Mouse (Mus musculus): ENCODE results near the gene Ankrd28. TPM values are rescaled to one million over a fixed set of nuclear protein-coding genes. Genes with fewer than 3 reads are reported as not detected.
"Not testable (repeated sequence)": the region's sequence is repeated elsewhere in the genome, so short reads cannot be mapped to it uniquely, and the experiment has no call there.

Ankrd28 gene
- total RNA-seq (2021): 10 to 100 TPM; 47.4 to 53.5 TPM
- long read RNA-seq, experiment 1, full-length matches to known transcripts: 8 of 19 reads
- long read RNA-seq, experiment 1, partial matches to known transcripts: 2 of 19 reads
- long read RNA-seq, experiment 1, other reads (novel, unspliced or antisense): 9 of 19 reads
- long read RNA-seq, experiment 2, full-length matches to known transcripts: 3 of 11 reads
- long read RNA-seq, experiment 2, partial matches to known transcripts: 2 of 11 reads
- long read RNA-seq, experiment 2, other reads (novel, unspliced or antisense): 6 of 11 reads

- peak; percentile 91 to 96 for DNase-seq (ENCODE audit: low spot score in 2 of 2)
Measured at GRCm38 (mm10) chr14:31830571-31831369, at the start of gene Ankrd28. Gene Ankrd28, minus strand, starts transcription at chr14:31830651.

- no peak for DNase-seq (ENCODE audit: low spot score in 2 of 2)
Measured at GRCm38 (mm10) chr14:31879456-31879855, 49.0 kb upstream of the Ankrd28 start.

- no peak for DNase-seq (ENCODE audit: low spot score in 2 of 2)
Measured at GRCm38 (mm10) chr14:31872130-31872529, 41.7 kb upstream of the Ankrd28 start.

GRCm38 (mm10) chr14:31870436-31870835 lies 40.0 kb upstream of the Ankrd28 start:
- DNase-seq (ENCODE audit: low spot score in 2 of 2): no peak

- DNase-seq (ENCODE audit: low spot score in 2 of 2): no peak
Measured at GRCm38 (mm10) chr14:31868591-31868990, 38.1 kb upstream of the Ankrd28 start.

- DNase-seq (ENCODE audit: low spot score in 2 of 2): not testable (repeated sequence)
Measured at GRCm38 (mm10) chr14:31866366-31866765, 35.9 kb upstream of the Ankrd28 start.

GRCm38 (mm10) chr14:31858679-31859078 lies 28.2 kb upstream of the Ankrd28 start:
- DNase-seq (ENCODE audit: low spot score in 2 of 2): no peak

GRCm38 (mm10) chr14:31857096-31857975 lies 26.9 kb upstream of the Ankrd28 start:
- DNase-seq (ENCODE audit: low spot score in 2 of 2): peak; percentile 56 to 62

- DNase-seq (ENCODE audit: low spot score in 2 of 2): peak; percentile 30 to 44
Measured at GRCm38 (mm10) chr14:31856007-31856406, 25.6 kb upstream of the Ankrd28 start.

GRCm38 (mm10) chr14:31854667-31855066 lies 24.2 kb upstream of the Ankrd28 start:
- DNase-seq (ENCODE audit: low spot score in 2 of 2): peak; percentile 19 to 58

GRCm38 (mm10) chr14:31843571-31843970 lies 13.1 kb upstream of the Ankrd28 start:
- DNase-seq (ENCODE audit: low spot score in 2 of 2): no peak

GRCm38 (mm10) chr14:31832022-31832421 lies 1.6 kb upstream of the Ankrd28 start:
- no peak for DNase-seq (ENCODE audit: low spot score in 2 of 2)

GRCm38 (mm10) chr14:31831370-31831712 lies 890 bp upstream of the Ankrd28 start:
- DNase-seq (ENCODE audit: low spot score in 2 of 2): peak; percentile 54 to 71

GRCm38 (mm10) chr14:31829761-31830562 lies 489 bp downstream of the Ankrd28 start:
- DNase-seq (ENCODE audit: low spot score in 2 of 2): peak; percentile 43 to 59

GRCm38 (mm10) chr14:31827221-31827620 lies 3.2 kb downstream of the Ankrd28 start:
- no peak for DNase-seq (ENCODE audit: low spot score in 2 of 2)

GRCm38 (mm10) chr14:31809942-31810341 lies 20.5 kb downstream of the Ankrd28 start:
- no peak for DNase-seq (ENCODE audit: low spot score in 2 of 2)

GRCm38 (mm10) chr14:31803791-31804190 lies 26.7 kb downstream of the Ankrd28 start:
- DNase-seq (ENCODE audit: low spot score in 2 of 2): no peak

- DNase-seq (ENCODE audit: low spot score in 2 of 2): no peak
Measured at GRCm38 (mm10) chr14:31800976-31801375, 29.5 kb downstream of the Ankrd28 start.

GRCm38 (mm10) chr14:31800446-31800845 lies 30.0 kb downstream of the Ankrd28 start:
- DNase-seq (ENCODE audit: low spot score in 2 of 2): no peak

GRCm38 (mm10) chr14:31798937-31799336 lies 31.5 kb downstream of the Ankrd28 start:
- DNase-seq (ENCODE audit: low spot score in 2 of 2): no peak

- DNase-seq (ENCODE audit: low spot score in 2 of 2): no peak
Measured at GRCm38 (mm10) chr14:31795535-31795934, 34.9 kb downstream of the Ankrd28 start.

Data from left cerebral cortex, adult 18-20 months (tissue).